8 mouse cellular contexts compared by ENCODE assay signal in the genomic region with DNA sequence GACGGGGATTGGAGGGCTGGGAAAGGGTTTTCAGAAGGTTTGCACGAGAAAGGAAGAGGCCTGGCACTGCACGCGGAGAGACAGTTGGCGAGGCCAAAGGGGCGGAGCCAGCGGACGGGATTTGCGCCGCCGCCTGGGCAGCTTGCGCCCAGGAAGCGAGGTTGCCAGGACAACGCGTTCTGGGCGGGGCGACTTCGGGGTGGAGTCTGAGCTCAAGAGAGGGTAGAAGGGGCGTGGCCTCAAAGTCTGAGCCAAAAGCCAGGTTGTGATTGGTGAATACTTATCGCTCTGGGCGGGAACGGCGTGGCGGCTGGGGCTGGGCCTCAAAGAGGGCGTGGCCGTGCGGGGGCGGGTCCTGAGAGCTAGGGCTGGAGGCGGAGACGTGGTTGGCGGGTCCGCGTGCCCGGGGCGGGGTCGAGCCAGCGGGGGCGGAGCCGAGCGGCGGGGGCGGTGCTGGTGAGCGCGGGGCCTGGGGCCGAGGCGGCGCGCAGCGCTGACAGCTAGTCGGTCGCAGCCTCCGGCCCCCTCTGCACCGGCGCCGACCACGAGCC. TPM values are rescaled to one million over a fixed set of nuclear protein-coding genes. Genes with fewer than 3 reads are reported as not detected.
DNase-seq lines count a peak whose midpoint lies in the region; ATAC-seq lines count a peak whose summit lies in the region.

A gene (plus strand): TSS at position 487 of the 551 bp plus-strand sequence.

- peaks cover 11% of the 10 kb centered on the region for H3K4me1 ChIP-seq in hindbrain, embryonic 14.5 days (replicated peaks; ENCODE audit: control insufficient read depth, insufficient read depth, low read length)

- WGBS in hindbrain, embryonic 14.5 days: under 1% methylated on average over 35 of the region's 56 CpGs

- peak; percentile 99 for DNase-seq in ZHBTc4 (ENCODE audit: low read depth, low spot score)
- DNase-seq in cerebellum, postnatal 4 days (ENCODE audit: low spot score in 2 of 2): peak; percentile 99
- peak; percentile 100 for DNase-seq in frontal cortex, postnatal 36 days (ENCODE audit: low spot score in 2 of 2)
- DNase-seq in hindbrain, embryonic 14.5 days (ENCODE audit: low spot score): peak; percentile 98
- peak; percentile 98 to 99 for DNase-seq in layer of hippocampus, postnatal 25 days (ENCODE audit: extremely low spot score in 1 of 2, low spot score in 1 of 2)
- peak; percentile 100 for DNase-seq in lung, postnatal 14 days
- peak; percentile 99 for DNase-seq in retina, adult 2 months (ENCODE audit: low read depth, low spot score)
- peak; percentile 92 for DNase-seq in thymus, postnatal 25 days

- H3K27me3 ChIP-seq in hindbrain, embryonic 14.5 days (ENCODE audit: control insufficient read depth, insufficient read depth, low read length): 0 out of 2 replicates have a peak, but pooled peaks cover 2% of the 10 kb centered on the region

- H3K9ac ChIP-seq in hindbrain, embryonic 14.5 days: peak within 1 kb of the TSS; percentile 64

- no peaks in the 10 kb centered on the region for H3K9me3 ChIP-seq in hindbrain, embryonic 14.5 days (ENCODE audit: control insufficient read depth, low read length)

- peak within 1 kb of the TSS; percentile 92 for H3K4me2 ChIP-seq in hindbrain, embryonic 14.5 days (replicated peaks)

- peak; percentile 94 for ATAC-seq in hindbrain, embryonic 14.5 days (ENCODE audit: low FRiP score)

- H3K36me3 ChIP-seq in hindbrain, embryonic 14.5 days (replicated peaks; ENCODE audit: control insufficient read depth, insufficient read depth): no peaks in the 10 kb centered on the region

- H3K27ac ChIP-seq in hindbrain, embryonic 14.5 days: peak within 1 kb of the TSS; percentile 15

- peak within 1 kb of the TSS; percentile 72 for H3K4me3 ChIP-seq in hindbrain, embryonic 14.5 days (replicated peaks; ENCODE audit: low read length)

RNA-seq across cellular contexts. Expression of the gene that starts here (rescaled TPM):
- polyA plus RNA-seq in hindbrain, embryonic 14.5 days (2014; fragmentation: Nextera tagmentation; extraction: Ambion mirVana): 22.7 and 23.5 TPM in 2 replicates
- 100 to 1,000 TPM; 172 to 174 TPM for total RNA-seq in layer of hippocampus, postnatal 25 days (2021)

Comparison
In these comparisons a context has a peak if more than half of its experiments do, and no peak if none do; other contexts are left out.
1. Peak in every context shown above with its lines: DNase-seq, ATAC-seq, H3K4me3 ChIP-seq and H3K27ac ChIP-seq.